Mouse (Mus musculus) heart, adult 2 months (tissue): ENCODE data around the gene St7l. TPM values are rescaled to one million over a fixed set of nuclear protein-coding genes. Genes with fewer than 3 reads are reported as not detected.

Experiments used
- DNase-seq, 2 experiments: peaks; one replicate each; pipeline ENCODE4 v3.0.0; 2021
- H3K27ac ChIP-seq: fragments of 200-600 bp; 2 replicates; pipeline ENCODE4 v1.8.1; 2022
- H3K27me3 ChIP-seq: fragments of 200-500 bp; 2 replicates; pipeline ENCODE4 v1.6.1; 2012; ENCODE audit warnings: mild to moderate bottlenecking, low read length, inconsistent platforms, mixed read lengths; ENCODE audit not compliant: control insufficient read depth, insufficient read depth
- H3K36me3 ChIP-seq: fragments of 200-500 bp; 2 replicates; pipeline ENCODE4 v1.6.1; 2012; ENCODE audit warnings: low read length, inconsistent platforms; ENCODE audit not compliant: control insufficient read depth, insufficient read depth
- H3K4me1 ChIP-seq: fragments of 200-500 bp; 2 replicates; pipeline ENCODE4 v1.6.1; 2011; ENCODE audit warnings: low read length; ENCODE audit not compliant: control insufficient read depth, insufficient read depth
- H3K4me3 ChIP-seq: fragments of 200-600 bp; 2 replicates; pipeline ENCODE4 v1.8.1; 2022
- H3K79me2 ChIP-seq: fragments of 200-500 bp; replicated peaks from 2 replicates; pipeline ENCODE4 v1.6.1; 2012; ENCODE audit warnings: mild to moderate bottlenecking, inconsistent platforms, low read length, moderate library complexity, mixed read lengths; ENCODE audit not compliant: control insufficient read depth, insufficient read depth
- H3K9ac ChIP-seq: fragments of 200-500 bp; 2 replicates; pipeline ENCODE4 v1.6.1; 2012; ENCODE audit warnings: low read depth, mild to moderate bottlenecking, control low read depth, inconsistent platforms, low read length, mixed read lengths
- CTCF ChIP-seq: fragments of 200-600 bp; IDR thresholded peaks from 2 replicates; pipeline ENCODE4 v1.8.1; 2022; ENCODE audit warnings: antibody characterized with exemption, mild to moderate bottlenecking, moderate library complexity
- EP300 ChIP-seq: fragments of 200-500 bp; IDR thresholded peaks from 2 replicates; pipeline ENCODE4 v1.6.1; 2011; ENCODE audit warnings: low read depth, low read length, control low read depth; ENCODE audit not compliant: insufficient read depth
- POLR2A ChIP-seq: fragments of 200-500 bp; IDR thresholded peaks from 2 replicates; pipeline ENCODE4 v1.6.1; 2011; ENCODE audit warnings: mild to moderate bottlenecking, low read depth, low read length, control low read depth; ENCODE audit not compliant: insufficient read depth
- WGBS: fragments of 180-500 bp; shearing (Covaris S2); methylation state at CpG from one replicate; pipeline ENCODE4 v1.1.7; 2018; 5-methylcytosine and 5-hydroxymethylcytosine counted together
- intact Hi-C: fragments of 180-260 bp; cut with DNase I; formaldehyde crosslinking; loops from one replicate; pipeline ENCODE4 v1.15.1; 2025
- polyA plus RNA-seq: library from polyadenylated mRNA; depleted of rRNA; stranded (reverse); fragments of >200 nt; gene quantifications from 2 replicates; pipeline ENCODE4 v1.2.3, GENCODE M21; 2012
- total RNA-seq, 2 experiments: library from RNA; stranded (reverse); gene quantifications; 2 replicates each; pipeline ENCODE4 v1.2.3; 2021

Gene St7l
- total and polyA plus RNA-seq, 3 experiments = 3.7 to 19.3 (median 16.7) TPM

- WGBS = 2% methylated on average over 86 of the region's 87 CpGs
- peak within 1 kb of the TSS; percentile 47 for H3K4me3 ChIP-seq
- DNase-seq = peak; percentile 36 to 50
- no peaks in the 10 kb centered on the region for H3K79me2 ChIP-seq
- no peaks in the 10 kb centered on the region for H3K36me3 ChIP-seq
- intact Hi-C loops = no loop called here
- H3K27ac ChIP-seq = no peak within 1 kb of the TSS
- H3K27me3 ChIP-seq = peaks cover 12% of the 10 kb centered on the region
- no peaks in the 10 kb centered on the region for H3K4me1 ChIP-seq
- TF ChIP-seq CTCF = no peak
- no peak for TF ChIP-seq POLR2A
- no peak for TF ChIP-seq EP300
- H3K9ac ChIP-seq = peak within 1 kb of the TSS; percentile 25
Measured at GRCm38 (mm10) chr3:104961066-104962059, 97.6 kb downstream of the St7l start, which contains the start of gene Wnt2b. Gene Wnt2b (minus strand): TSS chr3:104961921.

- H3K36me3 ChIP-seq = no peaks in the 10 kb centered on the region
- intact Hi-C loops = no loop called here
Measured at GRCm38 (mm10) chr3:104962141-104962611, 98.4 kb downstream of the St7l start.

GRCm38 (mm10) chr3:104962866-104963265 lies 99.1 kb downstream of the St7l start:
- no peak overlapping the region for H3K9ac ChIP-seq
- peaks cover 12% of the 10 kb centered on the region for H3K27me3 ChIP-seq
- no peaks in the 10 kb centered on the region for H3K36me3 ChIP-seq
- 15% methylated on average over 5 of the region's 5 CpGs for WGBS
- H3K27ac ChIP-seq = no peak overlapping the region
- no peaks in the 10 kb centered on the region for H3K4me1 ChIP-seq
- no peaks in the 10 kb centered on the region for H3K79me2 ChIP-seq
- TF ChIP-seq POLR2A (no peak), EP300 (no peak)
- DNase-seq = no peak
- H3K4me3 ChIP-seq = no peak overlapping the region
- intact Hi-C loops = no loop called here

More at GRCm38 (mm10) chr3:104962141-104962611, 98.4 kb downstream of the St7l start:
- TF ChIP-seq CTCF (no peak), POLR2A (no peak), EP300 (no peak)
- Histone ChIP-seq H3K4me1 (no peaks in the 10 kb centered on the region), H3K27me3 (peaks cover 12% of the 10 kb centered on the region), H3K9ac (no peak overlapping the region), H3K4me3 (peak overlapping the region; percentile 47), H3K79me2 (no peaks in the 10 kb centered on the region), H3K27ac (no peak overlapping the region)
- under 1% methylated on average over 29 of the region's 31 CpGs for WGBS
- peak in 1 of 2 experiments; percentile 23 for DNase-seq

- Histone ChIP-seq H3K27ac (no peak overlapping the region), H3K27me3 (peaks cover 12% of the 10 kb centered on the region), H3K36me3 (no peaks in the 10 kb centered on the region), H3K79me2 (no peaks in the 10 kb centered on the region), H3K4me1 (no peaks in the 10 kb centered on the region), H3K9ac (no peak overlapping the region), H3K4me3 (no peak overlapping the region)
- 37% methylated on average over 13 of the region's 13 CpGs for WGBS
- TF ChIP-seq POLR2A (no peak), CTCF (no peak), EP300 (no peak)
- no peak for DNase-seq
- intact Hi-C loops = no loop called here
Measured at GRCm38 (mm10) chr3:104963331-104964276, 99.8 kb downstream of the St7l start.

- 83% methylated on average over 8 of the region's 8 CpGs for WGBS
- Histone ChIP-seq H3K4me3 (no peak overlapping the region), H3K4me1 (no peaks in the 10 kb centered on the region), H3K27me3 (peaks cover 12% of the 10 kb centered on the region), H3K79me2 (no peaks in the 10 kb centered on the region), H3K9ac (no peak overlapping the region), H3K36me3 (no peaks in the 10 kb centered on the region), H3K27ac (no peak overlapping the region)
- intact Hi-C loops = loop anchor here (5.0 kb wide), 2 partner anchors 98 to 178 kb away; partner anchors contain the start of gene Rhoc
- no peak for DNase-seq
- no peak for TF ChIP-seq EP300
- no peak for TF ChIP-seq POLR2A
- TF ChIP-seq CTCF = no peak
Measured at GRCm38 (mm10) chr3:104965070-104965855, 101.5 kb downstream of the St7l start.
